Mouse (Mus musculus): ENCODE results near the gene Ube2m. TPM values are rescaled to one million over a fixed set of nuclear protein-coding genes. Genes with fewer than 3 reads are reported as not detected.

Ube2m gene
- total RNA-seq, 1 experiment from 2014 or later = 146 TPM

DNA sequence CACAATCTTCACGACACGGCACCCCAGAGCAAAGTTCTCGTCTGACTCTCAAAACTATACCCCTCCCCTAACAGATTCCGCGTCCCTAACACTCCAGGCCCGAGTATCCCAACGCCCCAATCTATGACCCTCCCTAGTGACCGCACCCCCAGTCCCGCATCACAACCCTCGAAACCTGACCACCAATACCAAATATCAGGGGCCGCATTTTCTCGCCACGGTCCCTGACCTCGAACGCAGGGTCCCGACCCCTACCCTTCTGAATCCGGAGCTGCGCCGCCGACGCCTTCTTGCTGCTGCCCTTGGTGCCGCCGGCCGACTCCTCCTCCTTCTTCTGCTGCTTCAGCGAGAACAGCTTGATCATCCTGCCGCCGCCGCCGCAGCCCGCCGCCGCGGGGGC is 709 bp downstream of the Ube2m start:
- ATAC-seq (replicated peaks in 1 of 2; ENCODE audit: insufficient read depth in 1 of 2, low FRiP score in 2 of 2, low TSS enrichment in 1 of 2, low read depth in 1 of 2, poor library complexity in 2 of 2, severe bottlenecking in 2 of 2) = no peak

DNA sequence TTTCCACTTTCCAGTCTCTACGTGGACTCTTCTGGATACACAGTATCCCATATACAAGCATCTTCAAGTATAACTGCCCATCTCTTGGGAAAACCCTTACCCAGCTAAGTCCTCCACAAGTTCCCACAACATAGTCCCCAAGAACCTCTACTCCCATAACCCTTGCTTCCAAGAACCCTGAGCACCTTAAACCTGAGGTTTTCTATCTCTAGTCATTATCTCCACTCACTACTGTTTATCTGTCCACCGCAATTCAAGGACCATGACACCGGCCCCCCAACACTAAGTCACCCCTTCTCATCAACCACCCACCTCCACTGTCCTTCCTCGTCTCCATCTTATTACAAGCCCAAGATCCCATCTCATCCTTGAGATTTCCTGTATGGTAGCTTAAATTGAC is 1.3 kb downstream of the Ube2m start:
- no peak for ATAC-seq (replicated peaks in 1 of 2; ENCODE audit: insufficient read depth in 1 of 2, low FRiP score in 2 of 2, low TSS enrichment in 1 of 2, low read depth in 1 of 2, poor library complexity in 2 of 2, severe bottlenecking in 2 of 2)

DNA sequence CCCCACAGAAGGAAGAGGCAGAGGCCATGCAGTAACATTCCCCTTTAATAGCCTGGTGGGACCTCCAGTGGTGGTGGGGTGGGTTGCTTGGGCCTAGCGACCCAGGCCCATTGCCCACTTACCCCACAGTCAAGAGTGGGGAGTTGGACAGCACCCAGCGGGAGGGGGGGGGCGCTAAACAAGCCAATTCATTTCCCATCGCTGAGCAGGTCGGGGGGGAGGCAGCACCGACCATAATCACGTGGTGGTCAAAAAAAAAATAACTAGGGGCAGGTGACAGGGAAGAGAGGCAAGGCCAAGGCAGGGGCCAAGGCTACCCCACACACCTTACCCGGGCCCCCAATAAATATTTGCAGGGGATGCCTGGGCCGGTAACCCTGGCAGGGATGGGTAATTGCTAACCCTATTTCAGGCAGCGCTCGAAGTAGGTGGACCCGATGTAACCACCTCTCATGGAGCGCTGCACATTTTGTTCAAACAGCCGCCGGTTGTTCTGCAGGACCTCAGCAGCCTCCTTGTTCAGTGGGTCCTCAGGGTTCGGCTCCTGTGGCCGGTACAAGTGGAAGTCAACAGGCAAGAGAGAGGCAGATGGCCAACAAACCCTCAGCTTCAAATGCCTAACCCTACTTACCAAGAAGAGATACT is 2.7 kb downstream of the Ube2m start:
- ATAC-seq (replicated peaks in 1 of 2; ENCODE audit: insufficient read depth in 1 of 2, low FRiP score in 2 of 2, low TSS enrichment in 1 of 2, low read depth in 1 of 2, poor library complexity in 2 of 2, severe bottlenecking in 2 of 2) = no peak

DNA sequence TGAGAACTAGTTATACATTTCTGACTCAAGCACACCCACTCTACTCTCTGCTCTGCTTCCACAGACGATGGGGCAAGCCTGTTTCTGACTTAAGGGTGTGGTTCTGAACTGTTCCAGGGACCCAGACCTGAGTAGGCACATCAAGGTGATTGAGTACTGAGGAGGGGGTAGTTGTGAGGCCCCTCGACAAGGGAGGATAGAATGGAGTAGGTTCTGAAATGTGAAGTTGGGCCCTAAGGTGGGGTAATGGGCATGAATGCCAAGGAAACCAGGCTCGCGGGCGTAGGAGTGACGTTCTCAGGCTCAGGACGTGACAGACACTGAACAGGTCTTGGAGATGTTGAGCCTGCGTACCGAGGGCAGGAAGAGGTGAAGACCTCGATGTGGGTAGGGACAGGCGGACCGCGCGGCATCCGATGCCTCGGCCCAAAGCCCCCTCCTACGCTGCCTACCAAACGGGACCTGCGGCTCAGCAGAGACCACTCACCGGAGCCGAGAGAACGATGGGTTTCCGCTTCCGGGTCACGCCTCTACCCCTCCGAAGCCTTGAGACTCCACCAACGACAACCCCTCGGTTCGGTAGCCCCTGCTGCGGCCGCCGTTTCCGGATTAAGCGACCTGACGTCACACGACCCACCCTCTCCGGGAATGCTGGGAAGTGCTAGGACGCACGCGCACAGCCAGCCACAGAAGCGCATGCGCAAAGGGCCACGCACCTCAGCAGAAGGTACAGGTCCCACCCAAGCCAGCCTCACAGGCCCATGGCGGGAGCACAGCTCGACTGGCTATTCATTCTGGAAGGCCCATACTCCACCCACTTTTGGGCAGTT is 3.7 kb downstream of the Ube2m start, which contains the start of gene Chmp2a:
TSS of gene Chmp2a (minus strand) at position 660 of the 830 bp plus-strand sequence.
- ATAC-seq (replicated peaks in 1 of 2; ENCODE audit: insufficient read depth in 1 of 2, low FRiP score in 2 of 2, low TSS enrichment in 1 of 2, low read depth in 1 of 2, poor library complexity in 2 of 2, severe bottlenecking in 2 of 2) = peak; percentile 67 to 68

DNA sequence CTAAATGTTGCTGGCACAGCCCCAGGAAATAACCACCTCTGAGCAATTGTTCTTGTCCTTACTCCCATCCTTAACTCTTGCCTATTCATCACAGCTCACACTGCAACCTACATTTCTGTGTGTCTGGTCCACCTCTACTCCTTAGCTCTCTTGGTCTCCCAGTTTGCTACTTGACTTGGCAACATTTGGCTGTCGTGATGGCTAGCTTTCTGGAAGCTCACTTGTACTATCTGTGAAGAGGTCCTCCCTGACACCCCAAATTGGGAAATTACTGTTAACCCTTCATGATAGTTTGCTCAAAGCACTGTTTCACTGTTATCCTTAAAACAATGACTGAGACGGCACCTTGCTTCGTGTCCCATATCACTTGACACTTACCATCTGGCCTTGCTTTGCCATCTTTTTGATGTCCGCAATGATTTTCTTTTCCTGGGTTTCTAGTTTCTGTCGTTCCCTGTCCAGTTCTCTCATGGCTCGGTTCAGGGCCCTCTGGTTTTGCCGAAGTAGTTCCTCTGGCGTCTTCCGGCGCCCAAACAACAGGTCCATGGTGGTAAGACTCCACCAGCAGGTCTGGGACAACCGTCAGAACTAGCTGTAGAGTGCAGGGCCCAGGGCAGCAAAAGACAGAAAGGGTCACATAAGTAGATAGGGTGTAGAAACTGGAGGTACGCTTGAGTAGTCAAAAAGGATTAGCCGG is 4.5 kb downstream of the Ube2m start:
- ATAC-seq (replicated peaks in 1 of 2; ENCODE audit: insufficient read depth in 1 of 2, low FRiP score in 2 of 2, low TSS enrichment in 1 of 2, low read depth in 1 of 2, poor library complexity in 2 of 2, severe bottlenecking in 2 of 2) = no peak

DNA sequence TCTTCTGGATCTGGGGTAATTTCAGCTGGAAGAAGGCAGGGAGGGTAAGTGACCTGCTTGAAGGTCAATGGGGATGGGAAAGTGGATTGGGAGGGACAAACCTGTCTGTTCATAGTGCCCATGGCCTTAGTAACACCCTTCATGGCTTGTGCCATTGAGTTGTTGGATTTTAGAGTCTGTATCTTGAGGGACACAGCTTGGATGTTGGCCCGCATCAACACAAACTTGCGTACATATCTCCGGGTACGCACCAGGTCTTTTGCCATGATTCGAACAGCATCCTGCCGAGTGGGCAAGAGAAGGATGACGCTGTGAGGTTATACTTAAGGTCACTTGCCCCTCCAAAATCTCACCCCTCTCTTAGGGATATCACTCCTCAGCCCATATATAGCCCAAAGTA is 5.5 kb downstream of the Ube2m start:
- no peak for ATAC-seq (replicated peaks in 1 of 2; ENCODE audit: insufficient read depth in 1 of 2, low FRiP score in 2 of 2, low TSS enrichment in 1 of 2, low read depth in 1 of 2, poor library complexity in 2 of 2, severe bottlenecking in 2 of 2)

DNA sequence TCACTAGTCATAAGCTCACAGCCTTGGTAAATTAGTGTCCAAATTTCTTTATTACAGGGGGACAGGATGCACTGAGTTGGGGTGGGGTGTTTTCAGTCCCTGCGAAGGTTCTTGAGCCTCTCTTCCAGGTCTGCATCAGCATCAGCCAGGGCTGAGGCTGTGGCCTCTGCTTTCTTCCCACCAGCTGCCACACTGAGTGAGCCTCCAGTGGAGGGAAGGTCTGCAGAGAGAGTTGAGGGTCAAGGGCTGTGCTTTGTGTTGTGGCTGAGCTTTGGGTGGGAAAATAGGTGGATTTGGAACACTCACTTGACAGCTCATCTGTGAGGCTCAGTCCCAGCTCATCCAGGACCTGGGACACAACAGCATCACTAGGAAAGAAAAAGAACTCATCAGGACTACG is 6.1 kb downstream of the Ube2m start:
- no peak for ATAC-seq (replicated peaks in 1 of 2; ENCODE audit: insufficient read depth in 1 of 2, low FRiP score in 2 of 2, low TSS enrichment in 1 of 2, low read depth in 1 of 2, poor library complexity in 2 of 2, severe bottlenecking in 2 of 2)

DNA sequence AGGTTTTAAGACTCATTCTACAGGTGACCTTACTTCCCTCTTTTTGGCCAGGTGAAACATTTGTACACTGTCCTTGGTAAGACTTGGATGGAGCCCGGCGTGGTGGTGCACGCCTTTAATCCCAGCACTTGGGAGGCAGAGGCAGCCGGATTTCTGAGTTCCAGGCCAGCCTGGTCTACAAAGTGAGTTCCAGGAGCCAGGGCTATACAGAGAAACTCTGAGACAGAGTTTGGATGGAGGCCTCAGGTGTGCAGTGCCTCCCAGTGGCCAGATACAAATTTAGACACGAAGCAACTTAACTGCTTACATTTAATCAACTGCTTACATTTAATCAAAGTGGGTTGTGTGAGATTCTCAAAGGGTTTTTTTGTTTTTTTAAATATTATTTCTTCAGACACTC is 7.0 kb downstream of the Ube2m start:
- ATAC-seq (replicated peaks in 1 of 2; ENCODE audit: insufficient read depth in 1 of 2, low FRiP score in 2 of 2, low TSS enrichment in 1 of 2, low read depth in 1 of 2, poor library complexity in 2 of 2, severe bottlenecking in 2 of 2) = no peak

DNA sequence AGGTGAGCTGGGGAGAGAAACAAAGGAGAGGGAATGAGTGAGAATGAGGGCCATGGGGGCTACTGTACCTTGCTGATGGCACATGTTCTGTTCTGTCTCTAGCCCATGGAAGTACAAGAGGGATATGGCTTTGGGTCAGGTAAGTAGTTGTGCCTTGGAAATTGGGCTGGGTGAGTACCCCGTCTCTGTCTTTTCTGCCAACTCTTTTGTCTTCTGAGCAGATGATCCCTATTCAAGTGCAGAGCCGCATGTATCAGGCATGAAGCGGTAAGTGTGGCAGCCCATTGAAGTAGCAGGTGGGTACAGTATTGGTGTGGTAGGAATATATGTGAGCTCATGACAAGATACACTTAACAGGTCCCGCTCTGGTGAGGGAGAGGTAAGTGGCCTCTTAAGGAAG is 9.1 kb downstream of the Ube2m start:
- no peak for ATAC-seq (replicated peaks in 1 of 2; ENCODE audit: insufficient read depth in 1 of 2, low FRiP score in 2 of 2, low TSS enrichment in 1 of 2, low read depth in 1 of 2, poor library complexity in 2 of 2, severe bottlenecking in 2 of 2)

DNA sequence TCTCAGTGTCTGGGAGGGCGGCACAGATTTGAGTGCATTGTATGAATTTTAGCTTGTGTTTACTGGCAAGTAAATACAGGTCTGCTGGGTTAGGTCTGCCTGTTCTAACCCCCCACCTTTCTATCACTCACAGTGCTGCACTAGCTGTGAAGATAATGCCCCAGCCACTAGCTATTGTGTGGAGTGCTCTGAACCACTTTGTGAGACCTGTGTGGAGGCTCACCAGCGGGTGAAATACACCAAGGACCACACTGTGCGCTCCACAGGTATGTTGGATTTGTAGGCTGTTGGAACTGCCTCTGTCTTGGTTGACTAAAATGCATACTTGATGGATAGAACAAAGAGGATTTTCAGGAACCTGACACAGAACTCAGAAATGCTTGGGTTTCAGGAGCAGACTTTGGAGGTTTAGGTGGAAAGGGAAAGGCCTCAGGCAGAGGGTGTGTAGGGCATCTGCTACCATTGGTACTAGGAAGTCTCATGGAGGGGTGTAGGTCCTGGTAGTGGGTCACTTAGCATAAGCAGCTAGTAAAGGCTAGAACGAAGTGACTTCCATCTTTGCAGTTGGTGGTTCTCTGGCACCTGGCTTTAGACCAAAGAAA is 12.5 kb downstream of the Ube2m start:
- no peak for ATAC-seq (replicated peaks in 1 of 2; ENCODE audit: insufficient read depth in 1 of 2, low FRiP score in 2 of 2, low TSS enrichment in 1 of 2, low read depth in 1 of 2, poor library complexity in 2 of 2, severe bottlenecking in 2 of 2)

DNA sequence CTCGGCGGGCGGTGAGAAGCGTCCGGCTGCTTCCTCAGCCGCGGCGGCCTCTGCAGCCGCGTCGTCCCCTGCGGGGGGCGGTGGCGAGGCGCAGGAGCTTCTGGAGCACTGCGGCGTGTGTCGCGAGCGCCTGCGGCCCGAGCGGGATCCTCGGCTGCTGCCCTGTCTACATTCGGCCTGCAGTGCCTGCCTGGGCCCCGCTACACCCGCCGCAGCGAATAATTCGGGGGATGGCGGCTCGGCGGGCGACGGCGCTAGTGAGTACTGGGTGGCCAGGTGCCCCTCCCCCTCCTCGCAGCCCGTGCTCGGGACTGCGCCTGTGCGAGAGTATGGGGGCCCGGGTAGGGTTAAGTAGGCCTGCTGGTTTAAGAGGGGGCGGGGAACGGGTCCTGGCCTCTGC is 13.3 kb downstream of the Ube2m start:
- 0 out of 4 replicates have a peak, but pooled peaks of 1 of the 2 experiments have one; percentile 11 for ATAC-seq (replicated peaks in 1 of 2; ENCODE audit: insufficient read depth in 1 of 2, low FRiP score in 2 of 2, low TSS enrichment in 1 of 2, low read depth in 1 of 2, poor library complexity in 2 of 2, severe bottlenecking in 2 of 2)

DNA sequence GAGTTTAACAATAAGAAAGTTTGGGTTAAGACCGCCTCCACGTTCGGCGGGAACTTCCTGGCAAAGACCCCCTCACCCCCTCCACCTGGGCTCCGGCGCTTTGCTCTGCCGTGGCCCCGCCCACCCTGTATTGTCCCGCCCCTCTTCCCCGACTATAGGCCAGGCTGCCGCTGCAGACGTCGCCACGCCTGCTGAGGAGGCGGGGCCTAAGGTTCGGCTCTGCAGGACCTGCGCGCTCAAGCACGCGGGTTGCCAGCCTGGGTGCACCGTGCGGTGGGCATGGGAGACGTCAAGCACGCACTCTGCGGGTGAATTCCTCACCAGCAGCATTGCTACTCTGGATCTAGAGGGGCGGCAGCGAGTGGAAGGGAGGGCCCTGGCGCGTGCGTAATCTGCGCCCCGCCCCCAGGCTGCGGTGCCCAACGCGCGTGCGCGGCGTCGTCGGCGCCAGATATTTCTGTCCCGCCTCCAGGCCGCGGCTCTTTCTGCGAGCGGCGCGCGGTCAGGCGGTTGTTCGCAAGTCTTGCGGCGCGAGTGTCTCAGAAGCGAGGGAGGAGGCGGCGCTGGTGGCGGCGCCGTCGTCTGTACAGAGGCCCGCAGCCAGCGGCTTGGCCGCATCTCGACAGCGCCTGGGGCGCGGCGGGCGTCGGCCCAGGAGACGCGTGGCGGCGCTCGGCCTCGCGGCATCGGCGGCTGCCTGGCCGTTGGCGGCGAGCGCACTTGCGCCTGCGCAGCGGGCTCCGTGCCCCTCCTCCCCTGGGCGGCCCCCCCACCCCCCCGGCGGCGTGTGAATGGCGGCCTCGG is 13.9 kb downstream of the Ube2m start:
- peak; percentile 74 to 76 for ATAC-seq (replicated peaks in 1 of 2; ENCODE audit: insufficient read depth in 1 of 2, low FRiP score in 2 of 2, low TSS enrichment in 1 of 2, low read depth in 1 of 2, poor library complexity in 2 of 2, severe bottlenecking in 2 of 2)

DNA sequence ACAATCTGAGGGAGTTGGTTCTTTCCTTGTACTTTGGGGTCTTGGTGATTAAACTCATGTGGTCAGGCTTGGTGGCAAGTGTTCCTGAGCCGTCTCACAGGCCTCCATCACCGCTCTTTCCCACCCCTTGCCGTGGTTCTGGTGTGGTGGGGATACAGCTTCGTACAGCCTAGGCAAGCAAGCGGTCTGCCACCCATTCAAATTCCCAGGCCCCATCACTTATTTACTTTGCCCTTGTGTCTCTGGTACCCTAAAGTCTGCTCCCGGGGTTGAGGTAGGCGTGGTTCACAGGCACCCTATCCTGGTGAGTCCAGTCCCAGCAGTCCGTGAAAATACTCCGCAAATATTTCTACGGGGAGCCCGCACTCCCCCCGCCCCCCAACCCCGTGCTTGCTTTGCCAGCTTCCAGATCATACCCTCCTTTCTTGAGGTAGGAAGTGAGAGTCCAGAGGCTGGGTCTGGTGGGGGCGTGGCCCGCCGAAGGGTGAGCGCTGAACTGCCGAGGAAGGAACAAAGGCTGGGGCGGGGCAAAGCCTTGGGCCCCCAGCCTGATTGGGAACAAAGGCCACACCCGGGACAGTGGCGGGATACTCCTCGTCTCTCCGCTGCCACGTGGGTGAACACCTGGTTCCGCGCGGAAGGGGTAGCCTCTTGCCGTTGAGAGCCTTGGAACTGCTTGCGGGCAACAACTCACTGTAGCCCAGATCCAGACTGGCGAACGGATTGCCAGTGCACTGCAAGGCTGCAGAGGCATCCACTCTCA is 15.1 kb downstream of the Ube2m start:
- ATAC-seq (replicated peaks in 1 of 2; ENCODE audit: insufficient read depth in 1 of 2, low FRiP score in 2 of 2, low TSS enrichment in 1 of 2, low read depth in 1 of 2, poor library complexity in 2 of 2, severe bottlenecking in 2 of 2) = peak; percentile 76 to 78

DNA sequence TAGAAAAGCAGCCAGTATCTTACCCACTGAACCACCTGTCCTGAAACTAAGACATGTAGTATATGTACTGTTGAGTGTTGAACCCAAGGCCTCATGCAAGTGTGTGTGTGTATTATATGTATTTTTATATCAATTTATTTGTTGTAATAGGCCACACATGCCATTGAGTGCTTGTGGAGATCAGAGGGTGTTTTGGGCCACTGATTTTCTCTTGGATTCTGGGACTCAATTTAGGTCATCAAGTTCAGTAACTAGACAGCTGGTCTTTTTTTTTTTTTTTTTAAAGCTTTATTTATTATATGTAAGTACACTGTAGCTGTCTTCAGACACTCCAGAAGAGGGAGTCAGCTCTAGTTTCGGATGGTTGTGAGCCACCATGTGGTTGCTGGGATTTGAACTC is 22.9 kb downstream of the Ube2m start:
- no peak for ATAC-seq (replicated peaks in 1 of 2; ENCODE audit: insufficient read depth in 1 of 2, low FRiP score in 2 of 2, low TSS enrichment in 1 of 2, low read depth in 1 of 2, poor library complexity in 2 of 2, severe bottlenecking in 2 of 2)

DNA sequence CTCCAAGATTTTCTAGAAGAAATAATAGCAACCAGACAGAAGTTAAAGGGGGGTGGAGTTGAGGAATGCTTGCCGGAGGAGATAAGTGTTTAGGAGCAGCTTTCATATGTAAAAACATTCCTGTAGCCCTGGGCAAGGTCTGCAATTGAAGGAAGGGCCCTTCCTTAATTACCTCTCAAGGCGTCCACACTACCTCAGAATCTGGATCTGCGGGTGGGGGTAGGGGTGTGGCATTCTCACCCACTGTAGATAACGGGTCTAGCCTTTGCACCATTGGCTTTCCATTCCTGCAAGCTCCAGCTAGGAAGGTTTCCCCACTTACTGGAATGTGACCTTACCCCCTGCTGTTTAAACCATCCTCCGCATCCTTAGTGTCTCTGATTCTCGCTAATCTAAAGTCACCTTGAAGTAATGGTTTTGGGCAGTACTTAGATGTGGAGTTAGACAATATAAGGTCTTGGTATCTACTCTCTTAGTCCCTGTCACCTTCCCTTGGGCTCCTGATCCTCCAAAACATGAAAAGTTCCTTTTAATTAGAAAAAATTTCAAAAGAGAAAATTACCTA is 23.7 kb downstream of the Ube2m start:
- ATAC-seq (replicated peaks in 1 of 2; ENCODE audit: insufficient read depth in 1 of 2, low FRiP score in 2 of 2, low TSS enrichment in 1 of 2, low read depth in 1 of 2, poor library complexity in 2 of 2, severe bottlenecking in 2 of 2) = no peak

DNA sequence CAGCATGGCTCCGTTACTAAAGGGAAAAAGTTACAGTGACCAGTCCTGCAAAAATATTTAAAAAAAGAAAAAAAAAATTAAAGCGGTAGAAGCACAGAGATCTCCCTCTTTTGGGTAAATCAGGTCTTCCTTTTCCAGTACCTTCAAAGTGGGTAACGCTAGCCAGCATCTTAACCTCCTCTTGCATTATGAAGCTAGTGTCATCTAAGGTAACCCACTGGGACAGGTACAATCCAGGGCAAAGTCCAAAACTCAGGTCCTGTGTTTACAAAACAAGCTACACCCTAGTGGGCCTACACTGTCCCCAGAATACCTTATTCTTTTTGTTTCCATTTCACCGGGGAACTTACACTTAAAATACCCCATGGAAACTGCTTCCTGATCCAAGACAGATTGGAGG is 24.4 kb downstream of the Ube2m start:
- no peak for ATAC-seq (replicated peaks in 1 of 2; ENCODE audit: insufficient read depth in 1 of 2, low FRiP score in 2 of 2, low TSS enrichment in 1 of 2, low read depth in 1 of 2, poor library complexity in 2 of 2, severe bottlenecking in 2 of 2)
